Mouse (Mus musculus) spleen, adult 2 months (tissue): ENCODE data around the gene Guca1b. TPM values are rescaled to one million over a fixed set of nuclear protein-coding genes. Genes with fewer than 3 reads are reported as not detected.
"Not testable (repeated sequence)": the region's sequence is repeated elsewhere in the genome, so short reads cannot be mapped to it uniquely, and the experiment has no call there.

Source experiments
- DNase-seq, 2 experiments: peaks; one replicate each; pipeline versions ENCODE4 v3.0.0 to v3.0.0-alpha.2; 2012 to 2021; ENCODE audit warnings: low spot score in 2 of 2, low read depth in 1 of 2
- H3K27ac ChIP-seq: fragments of 200-500 bp; 2 replicates; pipeline ENCODE4 v1.5.1; 2012; ENCODE audit warnings: low read length, inconsistent platforms; ENCODE audit not compliant: insufficient read depth
- H3K27me3 ChIP-seq: fragments of 200-500 bp; 2 replicates; pipeline ENCODE4 v1.6.1; 2012; ENCODE audit warnings: mild to moderate bottlenecking, moderate library complexity, low read length, inconsistent platforms; ENCODE audit not compliant: control insufficient read depth, insufficient read depth
- H3K36me3 ChIP-seq: fragments of 200-500 bp; 2 replicates; pipeline ENCODE4 v1.6.1; 2012; ENCODE audit warnings: mild to moderate bottlenecking, low read length, inconsistent platforms; ENCODE audit not compliant: control insufficient read depth, insufficient read depth
- H3K4me1 ChIP-seq: fragments of 200-500 bp; 2 replicates; pipeline ENCODE4 v1.6.1; 2011; ENCODE audit warnings: inconsistent platforms; ENCODE audit not compliant: control insufficient read depth, insufficient read depth, insufficient read length
- H3K4me3 ChIP-seq: fragments of 200-500 bp; 2 replicates; pipeline ENCODE4 v1.5.1; 2011; ENCODE audit warnings: mild to moderate bottlenecking, inconsistent platforms; ENCODE audit not compliant: insufficient read depth, insufficient read length; ENCODE audit errors: extremely low read depth
- CTCF ChIP-seq: fragments of 200-500 bp; IDR thresholded peaks from 2 replicates; pipeline ENCODE4 v1.5.1; 2011; ENCODE audit warnings: mild to moderate bottlenecking, inconsistent platforms; ENCODE audit not compliant: insufficient read depth, insufficient read length, insufficient replicate concordance; ENCODE audit errors: extremely low read depth
- POLR2A ChIP-seq: fragments of 200-500 bp; IDR thresholded peaks from 2 replicates; pipeline ENCODE4 v1.6.1; 2011; ENCODE audit warnings: low read depth, low read length, inconsistent platforms
- WGBS: fragments of 180-500 bp; shearing (Covaris S2); methylation state at CpG from one replicate; pipeline ENCODE4 v1.1.7; 2018; 5-methylcytosine and 5-hydroxymethylcytosine counted together
- polyA plus RNA-seq: library from polyadenylated mRNA; depleted of rRNA; stranded (reverse); fragments of >200 nt; gene quantifications from 2 replicates; pipeline ENCODE4 v1.2.3, GENCODE M21; 2012

Guca1b gene
- polyA plus RNA-seq, 1 experiment = 2.2 TPM

- no peaks in the 10 kb centered on the region for H3K4me1 ChIP-seq
- no peaks in the 10 kb centered on the region for H3K36me3 ChIP-seq
- TF ChIP-seq CTCF (peak; percentile 54; the same call in 1 of the 2 replicates), POLR2A (no peak)
- H3K4me3 ChIP-seq = no peak overlapping the region
- peak in 1 of 2 experiments; percentile 42 for DNase-seq
- WGBS = 59% methylated on average over 4 of the region's 4 CpGs
- no peaks in the 10 kb centered on the region for H3K27me3 ChIP-seq
- no peak overlapping the region for H3K27ac ChIP-seq
Observed at GRCm38 (mm10) chr17:47386649-47387048, 1.5 kb downstream of the Guca1b start.

GRCm38 (mm10) chr17:47394223-47394869 is 9.2 kb downstream of the Guca1b start:
- TF ChIP-seq CTCF (no peak), POLR2A (no peak)
- WGBS = 11% methylated on average over 24 of the region's 24 CpGs
- Histone ChIP-seq H3K27me3 (no peaks in the 10 kb centered on the region), H3K4me3 (peak overlapping the region; percentile 32; the same call in 1 of the 2 replicates), H3K27ac (no peak overlapping the region), H3K4me1 (peaks cover 12% of the 10 kb centered on the region), H3K36me3 (no peaks in the 10 kb centered on the region)
- no peak for DNase-seq

- TF ChIP-seq POLR2A (no peak), CTCF (no peak)
- DNase-seq = peak; percentile 24 to 33
- no peaks in the 10 kb centered on the region for H3K36me3 ChIP-seq
- H3K27ac ChIP-seq = no peak overlapping the region
- no peaks in the 10 kb centered on the region for H3K27me3 ChIP-seq
- WGBS = under 1% methylated on average over 19 of the region's 20 CpGs
- H3K4me3 ChIP-seq = peak overlapping the region; percentile 33
- peaks cover 12% of the 10 kb centered on the region for H3K4me1 ChIP-seq
Observed at GRCm38 (mm10) chr17:47395376-47395913, 10.3 kb downstream of the Guca1b start.

GRCm38 (mm10) chr17:47399091-47399490 is 13.9 kb downstream of the Guca1b start:
- DNase-seq = no peak
- WGBS = 87% methylated on average over 8 of the region's 8 CpGs
- Histone ChIP-seq H3K4me3 (no peak overlapping the region), H3K4me1 (peaks cover 12% of the 10 kb centered on the region), H3K27me3 (no peaks in the 10 kb centered on the region), H3K36me3 (no peaks in the 10 kb centered on the region), H3K27ac (no peak overlapping the region)
- TF ChIP-seq CTCF = no peak
- TF ChIP-seq POLR2A = no peak

- Histone ChIP-seq H3K4me1 (0 out of 2 replicates have a peak, but pooled peaks cover 2% of the 10 kb centered on the region), H3K36me3 (no peaks in the 10 kb centered on the region), H3K27me3 (no peaks in the 10 kb centered on the region), H3K4me3 (no peak within 1 kb of the TSS), H3K27ac (no peak within 1 kb of the TSS)
- 76% methylated on average over 10 of the region's 10 CpGs for WGBS
- TF ChIP-seq POLR2A = no peak
- TF ChIP-seq CTCF = no peak
- DNase-seq = no peak
Observed at GRCm38 (mm10) chr17:47400451-47400850, 15.3 kb downstream of the Guca1b start, which contains the start of gene Guca1a. TSS of gene Guca1a (minus strand) at chr17:47400584.

- Histone ChIP-seq H3K27me3 (no peaks in the 10 kb centered on the region), H3K4me1 (no peaks in the 10 kb centered on the region), H3K27ac (no peak overlapping the region), H3K4me3 (no peak overlapping the region), H3K36me3 (no peaks in the 10 kb centered on the region)
- DNase-seq = no peak
- TF ChIP-seq POLR2A (no peak), CTCF (no peak)
- 52% methylated on average over 10 of the region's 10 CpGs for WGBS
Observed at GRCm38 (mm10) chr17:47407717-47408557, 22.7 kb downstream of the Guca1b start.

- Histone ChIP-seq H3K4me3 (no peak overlapping the region), H3K4me1 (no peaks in the 10 kb centered on the region), H3K27ac (no peak overlapping the region), H3K36me3 (no peaks in the 10 kb centered on the region), H3K27me3 (no peaks in the 10 kb centered on the region)
- TF ChIP-seq POLR2A (no peak), CTCF (peak; percentile 72; the same call in 1 of the 2 replicates)
- peak in 1 of 2 experiments; percentile 42 for DNase-seq
- WGBS = 17% methylated on average over 8 of the region's 8 CpGs
Observed at GRCm38 (mm10) chr17:47408558-47408898, 23.3 kb downstream of the Guca1b start.

- not testable (repeated sequence) for H3K27me3 ChIP-seq, DNase-seq, H3K4me1 ChIP-seq, H3K27ac ChIP-seq, H3K4me3 ChIP-seq, H3K36me3 ChIP-seq
- 4% methylated on average over 74 of the region's 74 CpGs for WGBS
Observed at GRCm38 (mm10) chr17:47409897-47410861, 25.0 kb downstream of the Guca1b start.
